Mouse (Mus musculus) heart, adult 2 months (tissue): ENCODE measurements around the gene Klc1. TPM values are rescaled to one million over a fixed set of nuclear protein-coding genes. Genes with fewer than 3 reads are reported as not detected.

Source experiments
- DNase-seq, 2 experiments: peaks; one replicate each; pipeline ENCODE4 v3.0.0; 2021
- H3K27ac ChIP-seq: fragments of 200-600 bp; 2 replicates; pipeline ENCODE4 v1.8.1; 2022
- H3K27me3 ChIP-seq: fragments of 200-500 bp; 2 replicates; pipeline ENCODE4 v1.6.1; 2012; ENCODE audit warnings: mild to moderate bottlenecking, low read length, inconsistent platforms, mixed read lengths; ENCODE audit not compliant: control insufficient read depth, insufficient read depth
- H3K36me3 ChIP-seq: fragments of 200-500 bp; 2 replicates; pipeline ENCODE4 v1.6.1; 2012; ENCODE audit warnings: low read length, inconsistent platforms; ENCODE audit not compliant: control insufficient read depth, insufficient read depth
- H3K4me1 ChIP-seq: fragments of 200-500 bp; 2 replicates; pipeline ENCODE4 v1.6.1; 2011; ENCODE audit warnings: low read length; ENCODE audit not compliant: control insufficient read depth, insufficient read depth
- H3K4me3 ChIP-seq: fragments of 200-600 bp; 2 replicates; pipeline ENCODE4 v1.8.1; 2022
- H3K79me2 ChIP-seq: fragments of 200-500 bp; replicated peaks from 2 replicates; pipeline ENCODE4 v1.6.1; 2012; ENCODE audit warnings: mild to moderate bottlenecking, inconsistent platforms, low read length, moderate library complexity, mixed read lengths; ENCODE audit not compliant: control insufficient read depth, insufficient read depth
- H3K9ac ChIP-seq: fragments of 200-500 bp; 2 replicates; pipeline ENCODE4 v1.6.1; 2012; ENCODE audit warnings: low read depth, mild to moderate bottlenecking, control low read depth, inconsistent platforms, low read length, mixed read lengths
- CTCF ChIP-seq: fragments of 200-600 bp; IDR thresholded peaks from 2 replicates; pipeline ENCODE4 v1.8.1; 2022; ENCODE audit warnings: antibody characterized with exemption, mild to moderate bottlenecking, moderate library complexity
- EP300 ChIP-seq: fragments of 200-500 bp; IDR thresholded peaks from 2 replicates; pipeline ENCODE4 v1.6.1; 2011; ENCODE audit warnings: low read depth, low read length, control low read depth; ENCODE audit not compliant: insufficient read depth
- POLR2A ChIP-seq: fragments of 200-500 bp; IDR thresholded peaks from 2 replicates; pipeline ENCODE4 v1.6.1; 2011; ENCODE audit warnings: mild to moderate bottlenecking, low read depth, low read length, control low read depth; ENCODE audit not compliant: insufficient read depth
- WGBS: fragments of 180-500 bp; shearing (Covaris S2); methylation state at CpG from one replicate; pipeline ENCODE4 v1.1.7; 2018; 5-methylcytosine and 5-hydroxymethylcytosine counted together
- intact Hi-C: fragments of 180-260 bp; cut with DNase I; formaldehyde crosslinking; loops from one replicate; pipeline ENCODE4 v1.15.1; 2025
- polyA plus RNA-seq: library from polyadenylated mRNA; depleted of rRNA; stranded (reverse); fragments of >200 nt; gene quantifications from 2 replicates; pipeline ENCODE4 v1.2.3, GENCODE M21; 2012
- total RNA-seq, 2 experiments: library from RNA; stranded (reverse); gene quantifications; 2 replicates each; pipeline ENCODE4 v1.2.3; 2021

The Klc1 gene
- total and polyA plus RNA-seq, 3 experiments = 80.8 to 83.9 (median 83.8) TPM

DNA sequence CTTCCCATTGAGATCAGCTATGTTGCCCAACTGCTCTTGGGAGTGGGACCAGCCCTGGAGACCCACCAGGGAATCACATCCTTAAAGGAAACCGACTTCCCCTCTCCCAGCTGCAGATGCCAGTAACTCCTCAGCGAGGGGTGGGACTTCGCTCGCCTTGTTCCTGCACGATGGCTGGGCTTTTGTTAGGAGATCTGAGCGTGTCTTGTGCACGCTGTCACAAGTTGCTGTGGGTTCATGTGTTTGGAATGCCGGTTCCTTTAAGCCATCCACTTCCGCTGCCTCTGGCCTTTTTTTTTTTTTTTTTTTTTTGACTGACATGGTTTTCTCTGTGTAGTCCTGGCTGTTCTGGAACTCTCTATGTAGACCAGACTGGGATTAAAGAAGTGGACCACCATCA lies 21.3 kb upstream of the Klc1 start:
- Histone ChIP-seq H3K36me3 (no peaks in the 10 kb centered on the region), H3K9ac (no peak overlapping the region), H3K27me3 (no peaks in the 10 kb centered on the region), H3K4me3 (no peak overlapping the region), H3K27ac (no peak overlapping the region), H3K4me1 (peaks cover 7% of the 10 kb centered on the region), H3K79me2 (no peaks in the 10 kb centered on the region)
- no peak for DNase-seq
- intact Hi-C loops = loop anchor here (5.0 kb wide), 1 partner anchor 220 kb away; no protein-coding TSS in a partner anchor
- TF ChIP-seq POLR2A (no peak), EP300 (no peak), CTCF (no peak)
- WGBS = 41% methylated on average over 9 of the region's 9 CpGs

DNA sequence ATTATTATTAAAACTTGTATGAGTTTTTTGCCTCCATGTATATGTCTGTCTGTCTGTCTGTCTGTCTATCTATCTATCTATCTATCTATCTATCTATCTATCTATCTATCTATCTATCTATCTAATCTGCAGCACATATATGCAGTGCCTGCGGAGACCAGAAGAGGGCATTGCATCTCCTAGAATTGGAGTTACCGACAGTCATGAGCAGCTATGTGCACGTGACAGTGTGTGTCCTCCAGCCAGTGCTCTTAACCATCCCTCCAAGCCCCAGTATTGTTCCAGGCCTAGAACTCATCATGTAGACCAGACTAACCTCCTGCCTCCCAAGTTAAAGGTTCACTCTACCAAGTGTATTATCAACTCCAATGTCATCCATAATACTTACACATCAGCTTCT lies 19.9 kb upstream of the Klc1 start:
- Histone ChIP-seq H3K9ac (no peak overlapping the region), H3K27me3 (no peaks in the 10 kb centered on the region), H3K4me1 (peaks cover 8% of the 10 kb centered on the region), H3K27ac (no peak overlapping the region), H3K4me3 (no peak overlapping the region), H3K36me3 (no peaks in the 10 kb centered on the region), H3K79me2 (no peaks in the 10 kb centered on the region)
- DNase-seq = peak; percentile 42 to 70
- TF ChIP-seq CTCF (peak; percentile 66), EP300 (peak; percentile 46; the same call in 1 of the 2 replicates), POLR2A (no peak)
- WGBS = 28% methylated on average over 3 of the region's 3 CpGs
- intact Hi-C loops = loop anchor here (2.0 to 5.0 kb wide), 2 partner anchors 20 to 219 kb away; partner anchors contain the start of gene Klc1

DNA sequence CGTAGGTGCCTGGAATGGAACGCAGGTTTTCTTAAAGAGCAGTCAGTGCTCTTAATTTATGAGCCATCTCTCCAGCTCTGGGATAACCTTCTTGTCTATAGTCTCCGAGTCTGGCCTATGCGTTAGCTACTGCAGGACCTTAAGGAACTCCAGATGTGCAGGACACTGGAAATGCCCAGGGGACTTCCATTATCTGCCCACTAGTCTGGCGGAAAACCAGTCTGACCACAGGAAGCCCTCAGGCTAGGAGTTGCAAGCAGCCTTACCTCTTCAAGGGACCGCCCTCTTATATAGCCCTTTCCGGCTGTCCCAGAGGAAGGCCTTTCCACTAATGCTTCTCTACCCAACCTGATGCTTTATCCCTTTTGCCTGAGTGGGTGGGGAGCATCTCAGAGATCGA lies 17.3 kb upstream of the Klc1 start:
- no peak overlapping the region for H3K27ac ChIP-seq
- WGBS = 56% methylated on average over 8 of the region's 8 CpGs
- no peaks in the 10 kb centered on the region for H3K79me2 ChIP-seq
- TF ChIP-seq CTCF (no peak), POLR2A (no peak), EP300 (no peak)
- H3K36me3 ChIP-seq = no peaks in the 10 kb centered on the region
- intact Hi-C loops = loop anchor here (5.0 kb wide), 3 partner anchors 36 to 111 kb away; partner anchors contain the start of genes Xrcc3 and Zfyve21
- no peak overlapping the region for H3K4me3 ChIP-seq
- H3K27me3 ChIP-seq = no peaks in the 10 kb centered on the region
- H3K9ac ChIP-seq = no peak overlapping the region
- DNase-seq = no peak
- peaks cover 15% of the 10 kb centered on the region for H3K4me1 ChIP-seq

DNA sequence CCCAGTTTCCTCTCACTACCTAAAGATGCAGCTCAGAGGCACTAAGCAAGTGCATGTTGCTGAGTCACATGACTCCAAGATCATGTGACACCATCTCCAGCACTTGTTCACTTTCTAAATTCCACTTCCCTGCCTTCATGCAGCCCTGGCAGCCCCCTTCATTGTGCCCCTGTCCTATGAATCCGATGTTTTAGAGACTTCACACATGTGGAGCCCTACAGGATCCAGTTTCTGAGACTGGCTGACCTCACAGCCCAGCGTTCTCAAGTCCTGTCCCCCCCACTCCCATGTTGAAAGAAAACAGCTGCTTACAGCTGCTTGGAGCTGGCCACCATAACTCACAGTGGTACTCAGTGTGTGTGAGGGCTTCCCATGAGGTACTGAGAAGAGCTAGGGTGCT lies 15.2 kb upstream of the Klc1 start:
- Histone ChIP-seq H3K4me1 (peaks cover 18% of the 10 kb centered on the region), H3K27ac (peak overlapping the region; percentile 52), H3K36me3 (no peaks in the 10 kb centered on the region), H3K9ac (no peak overlapping the region), H3K79me2 (no peaks in the 10 kb centered on the region), H3K27me3 (no peaks in the 10 kb centered on the region), H3K4me3 (no peak overlapping the region)
- peak; percentile 64 to 72 for DNase-seq
- 72% methylated on average over 2 of the region's 2 CpGs for WGBS
- TF ChIP-seq EP300 (0 out of 2 replicates have a peak, but pooled peaks have one; percentile 48), POLR2A (0 out of 2 replicates have a peak, but pooled peaks have one; percentile 19), CTCF (no peak)
- intact Hi-C loops = loop anchor here (5.0 kb wide), 3 partner anchors 34 to 109 kb away; partner anchors contain the start of genes Xrcc3 and Zfyve21

DNA sequence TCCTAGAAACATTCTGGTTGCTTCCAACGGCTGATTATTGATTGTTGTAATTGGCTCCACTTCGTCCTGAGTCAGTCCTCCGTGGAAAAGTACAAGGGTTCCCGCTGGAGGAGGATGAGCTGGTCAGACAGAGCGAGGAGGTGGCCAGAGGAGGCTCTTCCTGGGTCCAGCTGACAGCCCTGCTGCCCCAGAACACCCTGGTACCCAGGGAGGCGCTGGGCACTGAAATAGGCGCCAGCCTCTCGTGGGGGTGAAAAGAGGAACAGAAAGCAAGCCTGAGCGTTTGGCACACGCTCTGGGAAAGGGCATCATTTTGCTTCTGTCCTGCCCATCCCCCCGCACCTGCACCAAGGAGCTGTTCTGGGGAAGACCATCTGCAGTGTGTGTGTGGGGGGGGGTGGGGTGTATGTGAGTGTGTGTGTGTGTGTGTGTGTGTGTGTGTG lies 14.6 kb upstream of the Klc1 start:
- 73% methylated on average over 11 of the region's 11 CpGs for WGBS
- Histone ChIP-seq H3K36me3 (no peaks in the 10 kb centered on the region), H3K79me2 (no peaks in the 10 kb centered on the region), H3K27me3 (no peaks in the 10 kb centered on the region), H3K9ac (no peak overlapping the region), H3K4me1 (peaks cover 18% of the 10 kb centered on the region), H3K27ac (peak overlapping the region; percentile 52), H3K4me3 (no peak overlapping the region)
- DNase-seq = peak; percentile 57 to 62
- intact Hi-C loops = loop anchor here (5.0 kb wide), 3 partner anchors 33 to 108 kb away; partner anchors contain the start of genes Xrcc3 and Zfyve21
- no peak for TF ChIP-seq POLR2A
- TF ChIP-seq EP300 = no peak
- no peak for TF ChIP-seq CTCF

DNA sequence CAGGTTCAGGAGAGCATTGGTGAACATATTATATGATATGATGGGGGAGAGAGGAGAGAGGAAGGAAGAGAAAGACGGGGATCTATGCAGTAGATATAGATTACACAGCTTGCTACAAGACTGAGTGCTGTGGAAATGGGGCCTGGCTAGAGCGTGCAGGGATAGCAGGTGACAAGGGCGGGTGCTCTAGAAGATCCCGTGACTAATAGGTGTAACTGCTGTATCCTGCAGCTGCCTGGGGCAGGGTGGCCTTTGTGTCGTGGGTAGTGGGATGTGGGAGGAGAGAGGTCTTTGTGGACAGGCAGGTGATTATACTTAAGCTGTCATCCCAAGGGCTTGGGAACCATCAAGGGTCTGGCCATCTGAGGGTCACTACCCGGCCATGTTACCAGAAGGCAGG lies 13.4 kb upstream of the Klc1 start:
- no peak for DNase-seq
- WGBS = 73% methylated on average over 6 of the region's 6 CpGs
- no peak overlapping the region for H3K9ac ChIP-seq
- H3K27ac ChIP-seq = peak overlapping the region; percentile 67
- TF ChIP-seq POLR2A (no peak), CTCF (no peak), EP300 (no peak)
- no peaks in the 10 kb centered on the region for H3K79me2 ChIP-seq
- H3K27me3 ChIP-seq = no peaks in the 10 kb centered on the region
- intact Hi-C loops = no loop called here
- H3K4me1 ChIP-seq = peaks cover 18% of the 10 kb centered on the region
- no peak overlapping the region for H3K4me3 ChIP-seq
- H3K36me3 ChIP-seq = no peaks in the 10 kb centered on the region
